In genomic region chr6:14715129-14715989, GRCm38 (mm10) we compare ENCODE assay signal across 28 mouse cellular contexts. TPM values are rescaled to one million over a fixed set of nuclear protein-coding genes. Genes with fewer than 3 reads are reported as not detected.
"Had no signal": no experiment of that assay in that cellular context is flagged by ENCODE, and none has a peak within 500 bp of the region (broad histone marks: within the 10 kb centered on the region; RNA-seq: fewer than 3 reads in every experiment).

No protein-coding gene starts in this region.

- DNase-seq: kidney, adult 2 months; kidney, postnatal 10 days; kidney, postnatal 36 days; layer of hippocampus, postnatal 36 days; liver, embryonic 13.5 days; retina, postnatal 1 day; right cerebral cortex, postnatal 14 days; right cerebral cortex, postnatal 4 days; thymus, postnatal 36 days had no signal

- H3K4me3 ChIP-seq: hindbrain, embryonic 15.5 days; kidney, embryonic 15.5 days; left cerebral cortex, adult 2 months; liver, embryonic 13.5 days; megakaryocyte, embryonic 14.5 days; midbrain, embryonic 10.5 days; midbrain, embryonic 13.5 days; myocyte; neural tube, embryonic 13.5 days had no signal

- H3K9ac ChIP-seq: hindbrain, embryonic 15.5 days; kidney, embryonic 15.5 days; liver, embryonic 13.5 days; midbrain, embryonic 13.5 days; neural tube, embryonic 13.5 days had no signal

- ATAC-seq: intestine, postnatal 0 days; midbrain, embryonic 13.5 days; midbrain, embryonic 16.5 days had no signal

- H3K4me1 ChIP-seq: hindbrain, embryonic 15.5 days; kidney, embryonic 15.5 days; liver, embryonic 13.5 days; megakaryocyte, embryonic 14.5 days; midbrain, embryonic 10.5 days; neural tube, embryonic 13.5 days had no signal

- H3K4me2 ChIP-seq: hindbrain, embryonic 15.5 days; kidney, embryonic 15.5 days; liver, embryonic 13.5 days; midbrain, embryonic 13.5 days; neural tube, embryonic 13.5 days had no signal

- H3K36me3 ChIP-seq: hindbrain, embryonic 15.5 days; kidney, embryonic 15.5 days; liver, embryonic 13.5 days; midbrain, embryonic 10.5 days; midbrain, embryonic 13.5 days; neural tube, embryonic 13.5 days had no signal

- H3K9me3 ChIP-seq: hindbrain, embryonic 15.5 days; kidney, embryonic 15.5 days; liver, embryonic 13.5 days; megakaryocyte, embryonic 14.5 days; midbrain, embryonic 10.5 days; midbrain, embryonic 13.5 days; neural tube, embryonic 13.5 days had no signal

- H3K27me3 ChIP-seq: hindbrain, embryonic 15.5 days; kidney, embryonic 15.5 days; liver, embryonic 13.5 days; megakaryocyte, embryonic 14.5 days; midbrain, embryonic 13.5 days; neural tube, embryonic 13.5 days had no signal

- H3K27ac ChIP-seq: hindbrain, embryonic 15.5 days; kidney, embryonic 15.5 days; left cerebral cortex, adult 2 months; liver, embryonic 13.5 days; midbrain, embryonic 10.5 days; midbrain, embryonic 13.5 days; neural tube, embryonic 13.5 days had no signal

RNA-seq across cellular contexts. Expression of gene Ppp1r3a, which starts 39.7 kb away (rescaled TPM):
- total RNA-seq: layer of hippocampus, adult 8-10 months; layer of hippocampus, postnatal 10 days; layer of hippocampus, postnatal 36 days; left cerebral cortex, adult 2 months; left cerebral cortex, postnatal 10 days; left cerebral cortex, postnatal 36 days; monocyte, adult 5-6 weeks; neutrophil, adult 5-6 weeks had no signal
- polyA plus RNA-seq: hindbrain, embryonic 15.5 days; intestine, embryonic 14.5 days; intestine, postnatal 0 days; limb, embryonic 11.5 days; liver, adult 2 months; liver, embryonic 13.5 days; midbrain, embryonic 13.5 days; neural tube, embryonic 13.5 days had no signal
